Mouse (Mus musculus): Measurements from ENCODE around the gene Stau1.

- no peak; the same call in 1 of the 2 replicates for TF ChIP-seq CTCF (IDR thresholded peaks at IDR 0.05; ENCODE audit: low read depth, low read length)
- TF ChIP-seq GATA1 (IDR thresholded peaks at IDR 0.05; ENCODE audit: borderline replicate concordance, low read length): no peak
- TF ChIP-seq POLR2AphosphoS5 (IDR thresholded peaks at IDR 0.05; ENCODE audit: insufficient replicate concordance, low read depth, low read length): no peak
- TF ChIP-seq TAL1 (conservative IDR thresholded peaks at IDR 0.05; ENCODE audit: low read depth, low read length): no peak
Observed at GRCm38 (mm10) chr2:166956805-166957204, 39.3 kb downstream of the Stau1 start.
